ENCODE assay signal across 15 mouse cellular contexts in genomic region chr8:120685591-120685990, GRCm38 (mm10). TPM values are rescaled to one million over a fixed set of nuclear protein-coding genes. Genes with fewer than 3 reads are reported as not detected.
DNase-seq lines count a peak whose midpoint lies in the region; ATAC-seq and TF ChIP-seq lines count a peak whose summit lies in the region.
"Had no signal": no experiment of that assay in that cellular context is flagged by ENCODE, and none has a peak within 500 bp of the region (broad histone marks: within the 10 kb centered on the region; RNA-seq: fewer than 3 reads in every experiment).

No protein-coding gene starts in this region.

- no peak overlapping the region for H3K4me2 ChIP-seq in limb, embryonic 12.5 days
- peak overlapping the region; percentile 4; the same call in 1 of the 2 replicates for H3K4me2 ChIP-seq in intestine, embryonic 16.5 days (ENCODE audit: low read depth, low read length)
- H3K4me2 ChIP-seq in forebrain, postnatal 0 days (ENCODE audit: low read depth): no peak overlapping the region
- H3K4me2 ChIP-seq: forebrain, embryonic 13.5 days; heart, embryonic 15.5 days had no signal

- H3K4me3 ChIP-seq in limb, embryonic 12.5 days (replicated peaks): no peak overlapping the region
- H3K4me3 ChIP-seq in limb, embryonic 10.5 days: no peak overlapping the region
- no peak overlapping the region for H3K4me3 ChIP-seq in embryonic facial prominence, embryonic 10.5 days
- H3K4me3 ChIP-seq in intestine, embryonic 16.5 days (ENCODE audit: low read length): no peak overlapping the region
- no peak overlapping the region for H3K4me3 ChIP-seq in small intestine, adult 2 months (ENCODE audit: low read depth, low read length)
- no peak overlapping the region for H3K4me3 ChIP-seq in forebrain, postnatal 0 days (ENCODE audit: low read depth, low read length)
- H3K4me3 ChIP-seq: forebrain, embryonic 13.5 days; heart, embryonic 15.5 days; myocyte had no signal

- DNase-seq in limb, embryonic 10.5 days (ENCODE audit: low spot score): no peak
- no peak for DNase-seq in embryonic facial prominence, embryonic 10.5 days (ENCODE audit: low spot score)
- no peak for DNase-seq in forebrain, postnatal 0 days
- DNase-seq: cerebellum, adult 9-10 months; kidney, postnatal 10 days; thymus, postnatal 25 days had no signal

- no peaks in the 10 kb centered on the region for H3K9me3 ChIP-seq in limb, embryonic 12.5 days
- no peaks in the 10 kb centered on the region for H3K9me3 ChIP-seq in limb, embryonic 10.5 days (replicated peaks)
- H3K9me3 ChIP-seq in embryonic facial prominence, embryonic 10.5 days: no peaks in the 10 kb centered on the region
- H3K9me3 ChIP-seq in intestine, embryonic 16.5 days (ENCODE audit: control insufficient read depth, low read length): no peaks in the 10 kb centered on the region
- H3K9me3 ChIP-seq in forebrain, postnatal 0 days (ENCODE audit: low read length): no peaks in the 10 kb centered on the region
- H3K9me3 ChIP-seq: forebrain, embryonic 13.5 days; heart, embryonic 15.5 days had no signal

- TF ChIP-seq POLR2A in small intestine, adult 2 months (IDR thresholded peaks at IDR 0.05; ENCODE audit: low read depth, low read length): no peak

- H3K27ac ChIP-seq in limb, embryonic 12.5 days: peak overlapping the region; percentile 53; the same call in 1 of the 2 replicates
- no peak overlapping the region for H3K27ac ChIP-seq in limb, embryonic 10.5 days
- peak overlapping the region; percentile 21; the same call in 1 of the 2 replicates for H3K27ac ChIP-seq in embryonic facial prominence, embryonic 10.5 days (replicated peaks)
- peak overlapping the region; percentile 95 for H3K27ac ChIP-seq in intestine, embryonic 16.5 days (ENCODE audit: low read length)
- peak overlapping the region; percentile 18; the same call in 1 of the 2 replicates for H3K27ac ChIP-seq in small intestine, adult 2 months (ENCODE audit: insufficient read depth, low read depth, low read length)
- H3K27ac ChIP-seq in forebrain, postnatal 0 days (ENCODE audit: low read depth, low read length): no peak overlapping the region
- H3K27ac ChIP-seq: forebrain, embryonic 13.5 days; heart, embryonic 15.5 days had no signal

- H3K27me3 ChIP-seq in limb, embryonic 12.5 days: peaks cover 9% of the 10 kb centered on the region; the same call in 1 of the 2 replicates
- H3K27me3 ChIP-seq in limb, embryonic 10.5 days (ENCODE audit: low read depth, poor library complexity, severe bottlenecking): peaks cover 41% of the 10 kb centered on the region; the same call in 1 of the 2 replicates
- H3K27me3 ChIP-seq in embryonic facial prominence, embryonic 10.5 days (replicated peaks; ENCODE audit: low read depth, poor library complexity, severe bottlenecking): peaks cover 42% of the 10 kb centered on the region
- H3K27me3 ChIP-seq in intestine, embryonic 16.5 days (replicated peaks; ENCODE audit: control insufficient read depth, insufficient read depth, low read length): no peaks in the 10 kb centered on the region
- no peaks in the 10 kb centered on the region for H3K27me3 ChIP-seq in small intestine, adult 2 months (ENCODE audit: control insufficient read depth, insufficient read depth, low read length)
- H3K27me3 ChIP-seq in forebrain, postnatal 0 days (ENCODE audit: insufficient read depth, low read length): no peaks in the 10 kb centered on the region

- H3K9ac ChIP-seq in limb, embryonic 12.5 days (replicated peaks): no peak overlapping the region
- H3K9ac ChIP-seq in intestine, embryonic 16.5 days (ENCODE audit: low read depth, low read length): peak overlapping the region; percentile 54
- H3K9ac ChIP-seq in forebrain, postnatal 0 days: no peak overlapping the region
- H3K9ac ChIP-seq: forebrain, embryonic 13.5 days; heart, embryonic 15.5 days had no signal

- no peak for ATAC-seq in limb, embryonic 12.5 days (ENCODE audit: insufficient number of reproducible peaks, insufficient read depth, low FRiP score, low TSS enrichment, low read depth)
- no peak for ATAC-seq in intestine, embryonic 16.5 days
- ATAC-seq in forebrain, postnatal 0 days: no peak
- ATAC-seq in megakaryocyte progenitor cell, adult 5-6 weeks (replicated peaks; ENCODE audit: poor library complexity): no peak
- ATAC-seq: activated CD4-positive, CD25-positive, alpha-beta regulatory T cell, adult 4 months; forebrain, embryonic 13.5 days had no signal

- no peak for TF ChIP-seq CTCF in small intestine, adult 2 months (IDR thresholded peaks at IDR 0.05; ENCODE audit: extremely low read depth, insufficient read length, insufficient replicate concordance, low read depth, low read length)
- no peak for TF ChIP-seq CTCF in forebrain, postnatal 0 days (IDR thresholded peaks at IDR 0.05; ENCODE audit: low read depth)

- peaks cover 12% of the 10 kb centered on the region for H3K4me1 ChIP-seq in limb, embryonic 12.5 days (replicated peaks)
- peaks cover 4% of the 10 kb centered on the region for H3K4me1 ChIP-seq in limb, embryonic 10.5 days
- H3K4me1 ChIP-seq in embryonic facial prominence, embryonic 10.5 days: peaks cover 24% of the 10 kb centered on the region
- H3K4me1 ChIP-seq in intestine, embryonic 16.5 days (ENCODE audit: control insufficient read depth, insufficient read depth, low read length): peaks cover 20% of the 10 kb centered on the region
- H3K4me1 ChIP-seq in small intestine, adult 2 months (ENCODE audit: control insufficient read depth, insufficient read depth, insufficient read length, low read length): peaks cover 32% of the 10 kb centered on the region
- no peaks in the 10 kb centered on the region for H3K4me1 ChIP-seq in forebrain, postnatal 0 days (ENCODE audit: insufficient read depth)
- H3K4me1 ChIP-seq: forebrain, embryonic 13.5 days; heart, embryonic 15.5 days had no signal

- 82% methylated on average over 8 of the region's 8 CpGs for WGBS in limb, embryonic 12.5 days
- WGBS in limb, embryonic 10.5 days: 90% methylated on average over 8 of the region's 8 CpGs
- 78% methylated on average over 8 of the region's 8 CpGs for WGBS in embryonic facial prominence, embryonic 10.5 days
- 83% methylated on average over 8 of the region's 8 CpGs for WGBS in intestine, embryonic 16.5 days
- 86% methylated on average over 8 of the region's 8 CpGs for WGBS in small intestine, adult 2 months
- 79% methylated on average over 8 of the region's 8 CpGs for WGBS in forebrain, postnatal 0 days

- no peaks in the 10 kb centered on the region for H3K36me3 ChIP-seq in limb, embryonic 12.5 days
- no peaks in the 10 kb centered on the region for H3K36me3 ChIP-seq in limb, embryonic 10.5 days
- no peaks in the 10 kb centered on the region for H3K36me3 ChIP-seq in embryonic facial prominence, embryonic 10.5 days (replicated peaks)
- no peaks in the 10 kb centered on the region for H3K36me3 ChIP-seq in intestine, embryonic 16.5 days (ENCODE audit: control insufficient read depth, insufficient read depth, low read length)
- no peaks in the 10 kb centered on the region for H3K36me3 ChIP-seq in small intestine, adult 2 months (ENCODE audit: control insufficient read depth, insufficient read depth, low read length)
- H3K36me3 ChIP-seq in forebrain, postnatal 0 days (ENCODE audit: insufficient read depth): no peaks in the 10 kb centered on the region
- H3K36me3 ChIP-seq: heart, embryonic 15.5 days had no signal

RNA-seq across cellular contexts. Expression of gene Emc8, which starts 17.2 kb away (rescaled TPM):
- 285 and 294 TPM in 2 replicates for polyA plus RNA-seq in limb, embryonic 12.5 days (2016; fragmentation: Nextera tagmentation; extraction: Ambion mirVana)
- 372 and 439 TPM in 2 replicates for polyA plus RNA-seq in limb, embryonic 10.5 days (2016; fragmentation: Nextera tagmentation; extraction: Ambion mirVana)
- 388 and 400 TPM in 2 replicates for polyA plus RNA-seq in embryonic facial prominence, embryonic 10.5 days (2016; fragmentation: Nextera tagmentation; extraction: Ambion mirVana)
- polyA plus RNA-seq in intestine, embryonic 16.5 days (2015; fragmentation: Nextera tagmentation; extraction: Ambion mirVana): 214 and 235 TPM in 2 replicates
- polyA plus RNA-seq in small intestine, adult 2 months (2012; rRNA removed): 65.0 and 109 TPM in 2 replicates
- total RNA-seq in forebrain, postnatal 0 days (2014; rRNA removed): 29.1 and 43.7 TPM in 2 replicates
- polyA plus RNA-seq in forebrain, postnatal 0 days (2015; fragmentation: Nextera tagmentation; extraction: Ambion mirVana): 104 and 113 TPM in 2 replicates
- 63.9 and 66.1 TPM in 2 replicates for total RNA-seq in megakaryocyte progenitor cell, adult 5-6 weeks (2015)
- 56.3 and 61.1 TPM in 2 replicates for total RNA-seq in megakaryocyte progenitor cell, adult 5-6 weeks (2017)

RNA-seq across cellular contexts. Expression of gene Cox4i1, which starts 17.6 kb away (rescaled TPM):
- polyA plus RNA-seq in limb, embryonic 12.5 days (2016; fragmentation: Nextera tagmentation; extraction: Ambion mirVana): 886 and 916 TPM in 2 replicates
- polyA plus RNA-seq in limb, embryonic 10.5 days (2016; fragmentation: Nextera tagmentation; extraction: Ambion mirVana): 879 and 888 TPM in 2 replicates
- polyA plus RNA-seq in embryonic facial prominence, embryonic 10.5 days (2016; fragmentation: Nextera tagmentation; extraction: Ambion mirVana): 874 and 883 TPM in 2 replicates
- polyA plus RNA-seq in intestine, embryonic 16.5 days (2015; fragmentation: Nextera tagmentation; extraction: Ambion mirVana): 1,710 and 1,737 TPM in 2 replicates
- 631 and 1,064 TPM in 2 replicates for polyA plus RNA-seq in small intestine, adult 2 months (2012; rRNA removed)
- total RNA-seq in forebrain, postnatal 0 days (2014; rRNA removed): 436 and 703 TPM in 2 replicates
- polyA plus RNA-seq in forebrain, postnatal 0 days (2015; fragmentation: Nextera tagmentation; extraction: Ambion mirVana): 1,351 and 1,499 TPM in 2 replicates
- total RNA-seq in megakaryocyte progenitor cell, adult 5-6 weeks (2015): 731 and 787 TPM in 2 replicates
- total RNA-seq in megakaryocyte progenitor cell, adult 5-6 weeks (2017): 392 and 475 TPM in 2 replicates

RNA-seq across cellular contexts. Expression of gene Gm27021, which starts 17.7 kb away (rescaled TPM):
- 2.7 and 3.7 TPM in 2 replicates for polyA plus RNA-seq in limb, embryonic 12.5 days (2016; fragmentation: Nextera tagmentation; extraction: Ambion mirVana)
- polyA plus RNA-seq in limb, embryonic 10.5 days (2016; fragmentation: Nextera tagmentation; extraction: Ambion mirVana): 3.4 and 3.8 TPM in 2 replicates
- polyA plus RNA-seq in embryonic facial prominence, embryonic 10.5 days (2016; fragmentation: Nextera tagmentation; extraction: Ambion mirVana): 3.7 and 4.2 TPM in 2 replicates
- polyA plus RNA-seq in intestine, embryonic 16.5 days (2015; fragmentation: Nextera tagmentation; extraction: Ambion mirVana): 1.5 TPM in 2 replicates
- polyA plus RNA-seq in small intestine, adult 2 months (2012; rRNA removed): 11.4 TPM in 1 of 2 replicates, not detected in the other
- 7.0 and 9.2 TPM in 2 replicates for total RNA-seq in forebrain, postnatal 0 days (2014; rRNA removed)
- 12.4 and 14.8 TPM in 2 replicates for polyA plus RNA-seq in forebrain, postnatal 0 days (2015; fragmentation: Nextera tagmentation; extraction: Ambion mirVana)
- not detected in 2 replicates for total RNA-seq in megakaryocyte progenitor cell, adult 5-6 weeks (2015)
- not detected in 2 replicates for total RNA-seq in megakaryocyte progenitor cell, adult 5-6 weeks (2017)
- total RNA-seq: gastrocnemius, postnatal 10 days had no signal
- polyA plus RNA-seq: activated CD4-positive, CD25-positive, alpha-beta regulatory T cell, adult 4 months had no signal

RNA-seq across cellular contexts. Expression of gene 1190005I06Rik, which starts 38.2 kb away (rescaled TPM):
- polyA plus RNA-seq in limb, embryonic 12.5 days (2016; fragmentation: Nextera tagmentation; extraction: Ambion mirVana): 5.8 and 6.0 TPM in 2 replicates
- 2.7 and 3.4 TPM in 2 replicates for polyA plus RNA-seq in limb, embryonic 10.5 days (2016; fragmentation: Nextera tagmentation; extraction: Ambion mirVana)
- 2.9 and 3.8 TPM in 2 replicates for polyA plus RNA-seq in embryonic facial prominence, embryonic 10.5 days (2016; fragmentation: Nextera tagmentation; extraction: Ambion mirVana)
- 1.8 and 1.9 TPM in 2 replicates for polyA plus RNA-seq in intestine, embryonic 16.5 days (2015; fragmentation: Nextera tagmentation; extraction: Ambion mirVana)
- polyA plus RNA-seq in small intestine, adult 2 months (2012; rRNA removed): 1.6 and 3.6 TPM in 2 replicates
- total RNA-seq in forebrain, postnatal 0 days (2014; rRNA removed): 18.5 and 25.9 TPM in 2 replicates
- polyA plus RNA-seq in forebrain, postnatal 0 days (2015; fragmentation: Nextera tagmentation; extraction: Ambion mirVana): 21.7 and 22.7 TPM in 2 replicates
- 0.78 and 1.1 TPM in 2 replicates for total RNA-seq in megakaryocyte progenitor cell, adult 5-6 weeks (2015)
- not detected in 2 replicates for total RNA-seq in megakaryocyte progenitor cell, adult 5-6 weeks (2017)
- polyA plus RNA-seq: activated CD4-positive, CD25-positive, alpha-beta regulatory T cell, adult 4 months had no signal

RNA-seq across cellular contexts. Expression of gene Irf8, which starts 50.6 kb away (rescaled TPM):
- 3.5 and 4.1 TPM in 2 replicates for polyA plus RNA-seq in limb, embryonic 12.5 days (2016; fragmentation: Nextera tagmentation; extraction: Ambion mirVana)
- polyA plus RNA-seq in limb, embryonic 10.5 days (2016; fragmentation: Nextera tagmentation; extraction: Ambion mirVana): 1.4 and 1.7 TPM in 2 replicates
- polyA plus RNA-seq in embryonic facial prominence, embryonic 10.5 days (2016; fragmentation: Nextera tagmentation; extraction: Ambion mirVana): 4.6 and 5.8 TPM in 2 replicates
- polyA plus RNA-seq in intestine, embryonic 16.5 days (2015; fragmentation: Nextera tagmentation; extraction: Ambion mirVana): 55.5 and 55.6 TPM in 2 replicates
- polyA plus RNA-seq in small intestine, adult 2 months (2012; rRNA removed): 48.7 and 124 TPM in 2 replicates
- total RNA-seq in forebrain, postnatal 0 days (2014; rRNA removed): 2.8 and 3.3 TPM in 2 replicates
- 4.6 and 5.8 TPM in 2 replicates for polyA plus RNA-seq in forebrain, postnatal 0 days (2015; fragmentation: Nextera tagmentation; extraction: Ambion mirVana)
- 80.9 and 119 TPM in 2 replicates for total RNA-seq in megakaryocyte progenitor cell, adult 5-6 weeks (2015)
- total RNA-seq in megakaryocyte progenitor cell, adult 5-6 weeks (2017): 154 and 205 TPM in 2 replicates
- polyA plus RNA-seq: myocyte had no signal

Comparison
In these comparisons a context has a peak if more than half of its experiments do, and no peak if none do; other contexts are left out.
1. H3K27ac ChIP-seq: peak in limb, embryonic 12.5 days (single experiment), embryonic facial prominence, embryonic 10.5 days (single experiment), intestine, embryonic 16.5 days (single experiment) and small intestine, adult 2 months (single experiment); none in limb, embryonic 10.5 days (single experiment) and forebrain, postnatal 0 days (single experiment).